Mouse (Mus musculus): ENCODE results near the gene Wdr70. TPM values are rescaled to one million over a fixed set of nuclear protein-coding genes. Genes with fewer than 3 reads are reported as not detected.
A peak's percentile ranks its signal among the peaks of the same experiment; 100 is the strongest.
"Not testable (repeated sequence)": the region's sequence is repeated elsewhere in the genome, so short reads cannot be mapped to it uniquely, and the experiment has no call there.

Wdr70 gene
- polyA plus RNA-seq, 2 experiments = 10.5 to 18.0 TPM

- 1% methylated on average over 8 of the region's 8 CpGs for WGBS (ENCODE audit: insufficient replicate concordance)
- no peak for ATAC-seq (ENCODE audit: insufficient read depth)
- TF ChIP-seq CTCF (IDR thresholded peaks at IDR 0.05; ENCODE audit: low read depth) (no peak), EP300 (IDR thresholded peaks at IDR 0.05; ENCODE audit: low read depth) (no peak)
Measured at GRCm38 (mm10) chr15:8109782-8110181, 10.8 kb upstream of the Wdr70 start.

DNA sequence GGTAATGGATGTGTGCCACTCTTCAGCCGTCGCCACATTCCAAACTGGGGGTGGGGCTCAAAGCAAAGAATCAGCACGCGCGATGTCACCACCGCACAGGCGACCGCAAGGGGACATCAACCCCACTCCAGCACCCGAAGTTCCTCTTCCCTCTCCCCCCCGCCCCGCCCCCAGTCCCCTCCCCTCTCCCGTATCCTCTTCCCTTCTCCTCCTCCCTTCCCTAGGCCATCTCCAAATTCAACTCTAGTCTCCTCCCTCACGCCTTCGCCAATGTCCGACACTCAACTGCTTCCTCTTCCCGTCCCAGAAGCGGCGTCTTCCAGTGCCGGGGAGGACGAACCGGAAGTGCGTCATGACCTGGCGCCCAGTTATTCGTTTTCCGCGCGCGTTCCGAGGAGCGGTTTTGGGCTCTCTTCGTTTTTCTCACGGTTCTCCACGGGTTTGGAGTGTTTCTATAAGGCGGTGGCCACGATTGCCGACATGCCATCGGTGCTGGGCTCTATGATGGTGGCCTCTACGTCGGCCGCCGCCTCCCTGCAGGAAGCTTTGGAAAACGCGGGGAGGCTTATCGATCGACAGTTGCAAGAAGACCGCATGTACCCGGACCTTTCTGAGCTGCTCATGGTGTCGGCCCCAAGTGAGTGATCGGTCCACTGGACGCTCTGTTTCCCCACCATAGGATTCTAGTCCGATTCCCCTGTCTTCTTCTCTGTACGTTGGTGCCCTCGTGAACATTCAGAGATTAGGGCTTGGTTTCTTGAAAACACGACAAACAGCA lies 10.1 kb upstream of the Wdr70 start, which contains the start of gene Nup155:
Gene Nup155, plus strand, starts transcription at position 308 of the 778 bp plus-strand sequence.
- WGBS (ENCODE audit: insufficient replicate concordance) = under 1% methylated on average over 54 of the region's 54 CpGs

More at GRCm38 (mm10) chr15:8109782-8110181, 10.8 kb upstream of the Wdr70 start:
- peaks cover 19% of the 10 kb centered on the region for H3K36me3 ChIP-seq (replicated peaks; ENCODE audit: control insufficient read depth, insufficient read depth, low read depth)
- no peaks in the 10 kb centered on the region for H3K9me3 ChIP-seq (ENCODE audit: control insufficient read depth, low read length)
- peak overlapping the region; percentile 88 for H3K4me2 ChIP-seq (ENCODE audit: low read depth)
- no peaks in the 10 kb centered on the region for H3K27me3 ChIP-seq (ENCODE audit: control insufficient read depth, insufficient read depth, low read length)
- no peak for DNase-seq (ENCODE audit: low read depth in 3 of 3, low spot score in 3 of 3)
- H3K9ac ChIP-seq (replicated peaks) = peak overlapping the region; percentile 90
- peaks cover 7 to 8% of the 10 kb centered on the region in 2 experiments for H3K4me1 ChIP-seq (replicated peaks; ENCODE audit: control insufficient read depth in 2 of 2, insufficient read depth in 2 of 2, low read length in 1 of 2)
- H3K27ac ChIP-seq = peak overlapping the region; percentile 71
- peak overlapping the region; percentile 94 for H3K4me3 ChIP-seq (ENCODE audit: insufficient read depth in 1 of 2, low read depth in 2 of 2, low read length in 2 of 2)

DNA sequence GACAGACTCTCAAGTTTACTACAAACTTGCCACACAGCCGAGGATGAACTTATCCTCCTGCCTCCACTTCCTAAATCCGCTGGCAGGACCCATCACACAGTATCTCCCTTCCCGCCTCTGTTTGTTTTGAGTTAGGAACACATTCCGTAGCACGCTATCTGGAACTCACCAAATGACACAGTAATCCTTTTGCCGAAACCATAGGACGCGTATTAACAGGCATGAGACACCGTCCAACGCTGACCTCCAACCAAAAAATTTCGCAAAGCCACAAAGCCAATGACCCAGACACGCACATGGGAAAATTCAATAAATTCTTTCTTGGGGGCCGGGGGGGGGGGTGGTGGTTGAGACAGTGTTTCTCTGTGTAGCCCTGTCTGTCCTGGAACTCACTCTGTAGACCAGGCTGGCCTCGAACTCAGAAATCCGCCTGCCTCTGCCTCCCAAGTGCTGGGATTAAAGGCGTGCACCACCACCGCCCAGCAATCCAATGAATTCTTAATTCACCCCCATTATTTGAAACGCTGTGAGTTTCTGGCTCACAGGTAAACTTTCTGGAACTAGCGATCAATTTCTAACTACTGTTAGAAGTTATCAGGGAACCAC lies 9.5 kb upstream of the Wdr70 start:
- H3K27ac ChIP-seq = peak overlapping the region; percentile 71
- peaks cover 12% of the 10 kb centered on the region for H3K36me3 ChIP-seq (replicated peaks; ENCODE audit: control insufficient read depth, insufficient read depth, low read depth)
- peaks cover 7 to 8% of the 10 kb centered on the region in 2 experiments for H3K4me1 ChIP-seq (replicated peaks; ENCODE audit: control insufficient read depth in 2 of 2, insufficient read depth in 2 of 2, low read length in 1 of 2)
- H3K9ac ChIP-seq (replicated peaks) = peak overlapping the region; percentile 90
- DNase-seq (ENCODE audit: low read depth in 3 of 3, low spot score in 3 of 3) (no peak), ATAC-seq (ENCODE audit: insufficient read depth) (peak; percentile 12; the same call in 1 of the 2 replicates)
- H3K4me2 ChIP-seq (ENCODE audit: low read depth) = peak overlapping the region; percentile 88
- 44% methylated on average over 19 of the region's 19 CpGs for WGBS (ENCODE audit: insufficient replicate concordance)
- no peaks in the 10 kb centered on the region for H3K9me3 ChIP-seq (ENCODE audit: control insufficient read depth, low read length)
- peak overlapping the region; percentile 94 for H3K4me3 ChIP-seq (ENCODE audit: insufficient read depth in 1 of 2, low read depth in 2 of 2, low read length in 2 of 2)
- no peak for TF ChIP-seq EP300 (IDR thresholded peaks at IDR 0.05; ENCODE audit: low read depth)
- TF ChIP-seq CTCF (IDR thresholded peaks at IDR 0.05; ENCODE audit: low read depth) = no peak
- H3K27me3 ChIP-seq (ENCODE audit: control insufficient read depth, insufficient read depth, low read length) = no peaks in the 10 kb centered on the region

More for the DNA sequence above, 10.1 kb upstream of the Wdr70 start, which contains the start of gene Nup155:
- H3K36me3 ChIP-seq (replicated peaks; ENCODE audit: control insufficient read depth, insufficient read depth, low read depth) = peaks cover 19% of the 10 kb centered on the region
- no peaks in the 10 kb centered on the region for H3K27me3 ChIP-seq (ENCODE audit: control insufficient read depth, insufficient read depth, low read length)
- no peak for TF ChIP-seq EP300 (IDR thresholded peaks at IDR 0.05; ENCODE audit: low read depth)
- TF ChIP-seq CTCF (IDR thresholded peaks at IDR 0.05; ENCODE audit: low read depth) = peak; percentile 30; the same call in 1 of the 2 replicates
- H3K4me3 ChIP-seq (ENCODE audit: insufficient read depth in 1 of 2, low read depth in 2 of 2, low read length in 2 of 2) = peak within 1 kb of the TSS; percentile 94
- DNase-seq (ENCODE audit: low read depth in 3 of 3, low spot score in 3 of 3) = peak; percentile 86 to 87 (median 86)
- H3K4me1 ChIP-seq (replicated peaks; ENCODE audit: control insufficient read depth in 2 of 2, insufficient read depth in 2 of 2, low read length in 1 of 2) = peaks cover 7 to 8% of the 10 kb centered on the region in 2 experiments
- peak within 1 kb of the TSS; percentile 88 for H3K4me2 ChIP-seq (ENCODE audit: low read depth)
- H3K9me3 ChIP-seq (ENCODE audit: control insufficient read depth, low read length) = no peaks in the 10 kb centered on the region
- ATAC-seq (ENCODE audit: insufficient read depth) = peak; percentile 93
- peak within 1 kb of the TSS; percentile 71 for H3K27ac ChIP-seq
- H3K9ac ChIP-seq (replicated peaks) = peak within 1 kb of the TSS; percentile 90

GRCm38 (mm10) chr15:8101975-8102542 lies 3.0 kb upstream of the Wdr70 start:
- H3K9ac ChIP-seq (replicated peaks); H3K4me2 ChIP-seq (ENCODE audit: low read depth); H3K36me3 ChIP-seq (replicated peaks; ENCODE audit: control insufficient read depth, insufficient read depth, low read depth); H3K9me3 ChIP-seq (ENCODE audit: control insufficient read depth, low read length); H3K4me3 ChIP-seq (ENCODE audit: insufficient read depth in 1 of 2, low read depth in 2 of 2, low read length in 2 of 2); H3K27me3 ChIP-seq (ENCODE audit: control insufficient read depth, insufficient read depth, low read length); ATAC-seq (ENCODE audit: insufficient read depth); H3K4me1 ChIP-seq (replicated peaks; ENCODE audit: control insufficient read depth in 2 of 2, insufficient read depth in 2 of 2, low read length in 1 of 2); DNase-seq (ENCODE audit: low read depth in 3 of 3, low spot score in 3 of 3); H3K27ac ChIP-seq: not testable (repeated sequence)
- 83% methylated on average over 13 of the region's 15 CpGs for WGBS (ENCODE audit: insufficient replicate concordance)

DNA sequence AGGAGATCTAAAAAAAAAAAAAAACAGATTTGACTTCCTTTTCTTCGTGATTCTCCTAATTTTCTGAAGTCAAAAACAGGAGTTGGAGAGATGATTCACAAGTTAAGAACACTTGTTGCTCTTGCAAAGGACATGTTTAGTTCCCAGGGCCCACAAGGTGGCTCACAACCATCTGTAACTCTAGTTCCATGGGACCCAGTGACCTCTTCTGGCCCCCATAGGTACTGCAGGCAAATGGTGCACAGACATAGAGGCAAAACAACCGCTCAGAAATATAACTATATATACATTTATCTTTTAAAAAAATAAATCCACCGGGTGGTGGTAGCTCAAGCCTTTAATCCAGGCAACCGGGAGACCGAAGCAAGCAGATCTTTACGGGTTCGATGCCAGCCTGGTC lies 1.2 kb downstream of the Wdr70 start:
- Histone ChIP-seq H3K27me3 (ENCODE audit: control insufficient read depth, insufficient read depth, low read length) (no peaks in the 10 kb centered on the region), H3K4me1 (replicated peaks; ENCODE audit: control insufficient read depth in 2 of 2, insufficient read depth in 2 of 2, low read length in 1 of 2) (peaks cover 0 to 7% of the 10 kb centered on the region in 2 experiments; a peak in 3 of 4 replicates), H3K36me3 (replicated peaks; ENCODE audit: control insufficient read depth, insufficient read depth, low read depth) (peaks cover 11% of the 10 kb centered on the region), H3K4me2 (ENCODE audit: low read depth) (peak overlapping the region; percentile 68), H3K9me3 (ENCODE audit: control insufficient read depth, low read length) (no peaks in the 10 kb centered on the region), H3K9ac (replicated peaks) (peak overlapping the region; percentile 93), H3K27ac (no peak overlapping the region), H3K4me3 (ENCODE audit: insufficient read depth in 1 of 2, low read depth in 2 of 2, low read length in 2 of 2) (peak overlapping the region; percentile 62 to 97)
- ATAC-seq (ENCODE audit: insufficient read depth) (peak; percentile 48), DNase-seq (ENCODE audit: low read depth in 3 of 3, low spot score in 3 of 3) (peak; percentile 69 to 80 (median 75))
- 14% methylated on average over 7 of the region's 7 CpGs for WGBS (ENCODE audit: insufficient replicate concordance)
- peak; percentile 93 for TF ChIP-seq CTCF (IDR thresholded peaks at IDR 0.05; ENCODE audit: low read depth)
- no peak for TF ChIP-seq EP300 (IDR thresholded peaks at IDR 0.05; ENCODE audit: low read depth)

- not testable (repeated sequence) for H3K4me3 ChIP-seq (ENCODE audit: insufficient read depth in 1 of 2, low read depth in 2 of 2, low read length in 2 of 2); H3K9ac ChIP-seq (replicated peaks); H3K4me2 ChIP-seq (ENCODE audit: low read depth); H3K4me1 ChIP-seq (replicated peaks; ENCODE audit: control insufficient read depth in 2 of 2, insufficient read depth in 2 of 2, low read length in 1 of 2); H3K27ac ChIP-seq; ATAC-seq (ENCODE audit: insufficient read depth); DNase-seq (ENCODE audit: low read depth in 3 of 3, low spot score in 3 of 3); H3K27me3 ChIP-seq (ENCODE audit: control insufficient read depth, insufficient read depth, low read length); H3K9me3 ChIP-seq (ENCODE audit: control insufficient read depth, low read length)
- H3K36me3 ChIP-seq (replicated peaks; ENCODE audit: control insufficient read depth, insufficient read depth, low read depth) = peaks cover 18% of the 10 kb centered on the region
- 77% methylated on average over 1 of the region's 1 CpGs for WGBS (ENCODE audit: insufficient replicate concordance)
Measured at GRCm38 (mm10) chr15:8092668-8093067, 6.3 kb downstream of the Wdr70 start.

Measured in liver, embryonic 14.5 days (tissue).